Mouse (Mus musculus) gastrocnemius, postnatal 10 days (tissue): Measurements from ENCODE around the gene Hadhb. TPM values are rescaled to one million over a fixed set of nuclear protein-coding genes. Genes with fewer than 3 reads are reported as not detected.

ENCODE experiments used
- DNase-seq: peaks from one replicate; pipeline ENCODE4 v3.0.0; 2021; ENCODE audit warnings: mixed read lengths
- microRNA-seq, 2 experiments: library from miRNA; unstranded; fragments of <30 nt; microRNA quantifications; one replicate each; pipeline ENCODE4 v1.2.0; 2021
- total RNA-seq, 2 experiments: library from RNA; stranded (reverse); gene quantifications; 2 replicates each; pipeline ENCODE4 v1.2.3; 2021

Hadhb gene
- total RNA-seq, 2 experiments from 2014 or later: 239 to 273 TPM

DNA sequence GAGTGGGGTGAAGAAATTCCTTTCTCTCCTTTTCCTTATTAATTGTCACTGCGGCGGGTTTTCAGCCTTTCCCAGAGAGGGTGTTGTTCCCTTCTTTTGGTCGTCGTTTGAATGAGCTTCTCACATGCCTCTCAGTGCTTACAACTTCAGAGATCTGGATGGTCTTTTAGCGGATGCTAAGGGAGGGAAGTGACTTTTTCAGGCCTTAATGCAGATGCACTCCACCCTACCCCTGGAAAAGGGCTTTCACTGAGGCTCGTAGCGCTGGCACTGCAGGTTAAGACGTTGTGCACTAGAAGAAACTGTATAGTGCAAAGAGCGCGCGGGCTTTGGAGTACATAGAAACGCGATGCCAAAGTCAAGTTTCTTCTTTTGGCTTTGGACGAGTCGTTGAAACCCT is 78.0 kb downstream of the Hadhb start:
- no peak for DNase-seq

DNA sequence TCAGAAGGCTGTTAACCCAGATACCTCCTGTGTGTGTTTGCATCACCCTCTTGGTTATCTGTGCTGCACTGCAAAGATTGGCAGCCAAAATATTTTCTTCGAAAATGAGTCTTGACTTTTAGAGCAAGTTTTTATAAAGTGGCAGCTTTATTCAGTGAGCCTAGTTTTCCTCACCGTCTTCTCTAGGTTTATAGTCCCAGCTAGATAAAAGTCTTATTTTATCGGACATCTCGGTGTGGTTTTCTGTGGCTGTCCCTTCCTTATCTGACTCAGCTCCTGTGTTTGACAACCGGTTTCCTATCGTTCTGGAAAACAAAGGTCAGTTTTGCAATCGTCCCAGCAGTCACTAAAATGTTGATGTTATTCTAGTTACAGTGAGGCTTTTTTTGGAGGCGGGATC is 78.9 kb downstream of the Hadhb start:
- no peak for DNase-seq

Small RNAs within 50 kb of the gene (microRNA-seq; reads per million reads assigned to microRNA genes)
- gene Mir1960: 0.50 to 0.64 reads per million in 2 experiments

Other genes starting within 250 kb of the Hadhb start
- gene Il6, start 142.1 kb upstream of the Hadhb start, total RNA-seq: under 1 TPM in 1 of 2 experiments, not detected in 1; 0.27 TPM
- 10 to 100 TPM; 14.8 to 19.3 TPM for gene Tyms, start 81.6 kb upstream of the Hadhb start, total RNA-seq
- gene Garem2, start 50.1 kb upstream of the Hadhb start, total RNA-seq: under 1 TPM; 0.12 to 0.18 TPM
- gene 3110082J24Rik, start 49.2 kb upstream of the Hadhb start, total RNA-seq: not detected
- 100 to 1,000 TPM; 292 to 312 TPM for gene Hadha, start 86 bp upstream of the Hadhb start, total RNA-seq
- gene Adgrf3, start 50.5 kb downstream of the Hadhb start, total RNA-seq: not detected
- 10 to 100 TPM; 11.9 to 15.3 TPM for gene Selenoi, start 77.3 kb downstream of the Hadhb start, total RNA-seq
- under 1 TPM in 1 of 2 experiments, not detected in 1; 0.49 TPM for gene Drc1, start 126.1 kb downstream of the Hadhb start, total RNA-seq